Mouse (Mus musculus) thymus, adult 2 months (tissue): ENCODE data around the gene Celf2. TPM values are rescaled to one million over a fixed set of nuclear protein-coding genes. Genes with fewer than 3 reads are reported as not detected.
A peak's percentile ranks its signal among the peaks of the same experiment; 100 is the strongest.

Experiments used
- DNase-seq: peaks from one replicate; pipeline ENCODE4 v3.0.0; 2021
- H3K27ac ChIP-seq: fragments of 200-500 bp; 2 replicates; pipeline ENCODE4 v1.5.1; 2012; ENCODE audit warnings: low read length, control low read depth; ENCODE audit not compliant: control insufficient read depth, insufficient read depth
- H3K27me3 ChIP-seq: fragments of 200-500 bp; 2 replicates; pipeline ENCODE4 v1.6.1; 2012; ENCODE audit warnings: mild to moderate bottlenecking, low read length, moderate library complexity, mixed read lengths; ENCODE audit not compliant: control insufficient read depth, insufficient read depth
- H3K36me3 ChIP-seq: fragments of 200-500 bp; 2 replicates; pipeline ENCODE4 v1.6.1; 2012; ENCODE audit warnings: mild to moderate bottlenecking, low read length, moderate library complexity; ENCODE audit not compliant: control insufficient read depth, insufficient read depth
- H3K4me1 ChIP-seq: fragments of 200-500 bp; replicated peaks from 2 replicates; pipeline ENCODE4 v1.6.1; 2012; ENCODE audit warnings: low read length; ENCODE audit not compliant: control insufficient read depth, insufficient read depth
- H3K4me3 ChIP-seq: fragments of 200-500 bp; 2 replicates; pipeline ENCODE4 v1.5.1; 2012; ENCODE audit warnings: mild to moderate bottlenecking, low read length, control low read depth, moderate library complexity; ENCODE audit not compliant: control insufficient read depth, insufficient read depth
- CTCF ChIP-seq: fragments of 200-500 bp; IDR thresholded peaks from 2 replicates; pipeline ENCODE4 v1.5.1; 2012; ENCODE audit warnings: mild to moderate bottlenecking, control low read depth, low read length, moderate library complexity, borderline replicate concordance; ENCODE audit not compliant: control insufficient read depth, poor library complexity, insufficient read depth; ENCODE audit errors: extremely low read depth
- POLR2A ChIP-seq: fragments of 200-500 bp; IDR thresholded peaks from 2 replicates; pipeline ENCODE4 v1.6.1; 2012; ENCODE audit warnings: mild to moderate bottlenecking, low read length, control low read depth, moderate library complexity; ENCODE audit not compliant: control insufficient read depth, poor library complexity, insufficient read depth; ENCODE audit errors: extremely low read depth
- WGBS: fragments of 180-500 bp; shearing (Covaris S2); methylation state at CpG from one replicate; pipeline ENCODE4 v1.1.7; 2018; 5-methylcytosine and 5-hydroxymethylcytosine counted together
- polyA plus RNA-seq: library from polyadenylated mRNA; depleted of rRNA; stranded (reverse); fragments of >200 nt; gene quantifications from 2 replicates; pipeline ENCODE4 v1.2.3, GENCODE M21; 2012

The Celf2 gene
- polyA plus RNA-seq, 1 experiment = 214 TPM

GRCm38 (mm10) chr2:6653719-6654118 is 855.6 kb downstream of the Celf2 start:
- Histone ChIP-seq H3K4me1 (no peaks in the 10 kb centered on the region), H3K27me3 (no peaks in the 10 kb centered on the region), H3K27ac (no peak overlapping the region), H3K4me3 (no peak overlapping the region), H3K36me3 (peaks cover 2% of the 10 kb centered on the region)
- WGBS = 93% methylated on average over 6 of the region's 6 CpGs
- no peak for DNase-seq
- TF ChIP-seq POLR2A (no peak), CTCF (no peak)

DNA sequence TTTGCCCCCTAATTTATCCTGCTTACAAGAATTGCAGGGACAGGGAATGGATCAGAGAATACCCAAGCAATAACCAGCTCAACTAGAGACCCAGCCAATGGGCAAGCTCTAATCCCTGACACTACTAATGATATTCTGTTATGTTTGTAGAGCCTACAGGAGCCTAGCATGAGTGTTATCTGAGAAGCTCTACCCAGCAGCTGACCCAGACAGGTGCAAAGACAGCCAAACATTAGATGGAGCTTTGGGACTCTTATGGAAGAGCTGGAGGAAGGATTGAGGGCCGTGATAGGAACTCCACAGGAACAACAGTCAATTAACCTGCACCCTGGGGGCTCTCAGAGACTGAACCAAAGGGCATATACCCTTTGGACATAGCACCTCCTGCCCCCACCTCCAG is 857.7 kb downstream of the Celf2 start:
- TF ChIP-seq CTCF (no peak), POLR2A (no peak)
- no peaks in the 10 kb centered on the region for H3K4me1 ChIP-seq
- no peaks in the 10 kb centered on the region for H3K27me3 ChIP-seq
- no peak for DNase-seq
- no peak overlapping the region for H3K27ac ChIP-seq
- H3K4me3 ChIP-seq = no peak overlapping the region
- 96% methylated on average over 1 of the region's 1 CpGs for WGBS
- peaks cover 10% of the 10 kb centered on the region for H3K36me3 ChIP-seq

GRCm38 (mm10) chr2:6648877-6649276 is 860.5 kb downstream of the Celf2 start:
- DNase-seq = no peak
- peaks cover 10% of the 10 kb centered on the region for H3K36me3 ChIP-seq

DNA sequence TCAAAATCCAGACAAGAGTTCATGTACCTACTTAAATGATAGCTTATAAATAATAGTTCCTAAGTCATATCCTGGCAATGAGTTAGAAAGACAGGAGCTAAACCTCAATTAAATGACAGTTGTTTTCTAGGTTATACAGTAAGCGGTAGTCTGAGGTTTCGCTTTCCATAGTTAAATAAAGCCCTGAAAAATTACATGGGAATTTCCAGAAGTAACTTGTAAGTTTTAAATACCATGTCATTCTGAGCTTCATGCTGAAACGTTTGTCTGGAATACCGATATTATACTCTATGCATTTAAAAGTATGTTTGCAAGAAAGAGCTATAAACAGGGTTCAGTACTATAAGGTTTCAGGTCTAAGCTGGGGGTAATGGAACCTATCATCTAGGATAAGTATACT is 862.3 kb downstream of the Celf2 start:
- 92% methylated on average over 4 of the region's 4 CpGs for WGBS
- no peak for DNase-seq
- TF ChIP-seq POLR2A (no peak), CTCF (no peak)
- Histone ChIP-seq H3K4me3 (no peak overlapping the region), H3K4me1 (no peaks in the 10 kb centered on the region), H3K36me3 (peaks cover 10% of the 10 kb centered on the region), H3K27ac (no peak overlapping the region), H3K27me3 (no peaks in the 10 kb centered on the region)

More at GRCm38 (mm10) chr2:6648877-6649276, 860.5 kb downstream of the Celf2 start:
- H3K4me1 ChIP-seq = no peaks in the 10 kb centered on the region
- no peak for TF ChIP-seq POLR2A
- no peak for TF ChIP-seq CTCF
- no peaks in the 10 kb centered on the region for H3K27me3 ChIP-seq
- H3K27ac ChIP-seq = no peak overlapping the region
- 78% methylated on average over 6 of the region's 6 CpGs for WGBS
- H3K4me3 ChIP-seq = no peak overlapping the region

DNA sequence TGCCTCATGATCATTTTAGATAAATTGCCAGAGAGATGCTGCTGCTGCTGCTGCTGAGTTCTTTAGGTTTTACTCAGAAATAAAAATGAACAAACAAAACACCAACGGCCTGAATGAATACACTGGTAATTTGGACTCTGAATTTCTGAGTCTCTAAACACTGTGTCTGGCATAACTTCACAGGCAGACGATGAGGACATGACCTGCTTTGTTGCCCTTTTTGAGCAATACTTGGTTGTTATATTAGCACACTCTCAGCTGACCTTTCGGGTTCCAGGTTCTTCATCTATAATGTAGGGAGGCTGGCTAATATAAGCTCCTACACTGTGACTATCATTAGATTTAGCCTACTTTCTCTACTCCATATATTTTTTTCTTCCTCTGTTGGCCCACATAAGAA is 863.0 kb downstream of the Celf2 start:
- H3K4me1 ChIP-seq = no peaks in the 10 kb centered on the region
- no peak for TF ChIP-seq POLR2A
- TF ChIP-seq CTCF = no peak
- peaks cover 10% of the 10 kb centered on the region for H3K36me3 ChIP-seq
- no peak overlapping the region for H3K4me3 ChIP-seq
- no peak for DNase-seq
- H3K27me3 ChIP-seq = no peaks in the 10 kb centered on the region
- no peak overlapping the region for H3K27ac ChIP-seq
- WGBS = 94% methylated on average over 3 of the region's 3 CpGs

DNA sequence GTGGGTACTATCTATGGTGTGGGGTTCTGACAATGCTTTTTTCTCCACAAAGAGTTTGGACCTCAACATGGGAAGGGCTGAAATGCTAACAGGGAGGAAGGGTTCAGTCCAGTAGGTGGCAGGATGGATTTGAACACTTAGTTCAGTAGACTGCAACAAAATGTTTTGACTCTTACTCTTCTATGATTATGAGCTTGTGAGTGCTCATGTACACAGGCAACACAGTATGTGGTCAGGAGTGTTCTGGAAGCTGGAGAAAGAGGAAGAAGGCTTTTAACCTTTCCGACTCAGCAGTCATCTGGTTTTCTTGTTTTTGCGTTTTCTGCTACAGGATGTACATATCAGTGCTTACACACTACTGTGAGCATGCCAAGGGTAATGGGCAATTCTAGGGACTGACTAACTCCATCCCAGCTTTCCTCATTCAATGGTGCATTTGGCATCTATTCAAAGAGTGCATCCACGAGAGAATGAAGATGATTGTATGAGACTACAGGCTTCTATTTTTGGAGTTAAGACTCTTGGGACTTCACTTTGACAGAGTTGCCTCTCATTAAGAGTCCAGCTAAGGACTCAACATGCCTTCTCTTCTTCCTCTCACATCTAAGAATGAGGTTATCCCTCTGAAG is 867.0 kb downstream of the Celf2 start:
- Histone ChIP-seq H3K36me3 (peaks cover 7% of the 10 kb centered on the region), H3K4me3 (no peak overlapping the region), H3K4me1 (no peaks in the 10 kb centered on the region), H3K27ac (no peak overlapping the region), H3K27me3 (no peaks in the 10 kb centered on the region)
- 47% methylated on average over 3 of the region's 3 CpGs for WGBS
- TF ChIP-seq POLR2A = no peak
- peak; percentile 13 for DNase-seq

GRCm38 (mm10) chr2:6639370-6639769 is 870.0 kb downstream of the Celf2 start:
- no peaks in the 10 kb centered on the region for H3K4me1 ChIP-seq
- 91% methylated on average over 6 of the region's 6 CpGs for WGBS

More at GRCm38 (mm10) chr2:6639370-6639769, 870.0 kb downstream of the Celf2 start:
- TF ChIP-seq POLR2A (no peak), CTCF (no peak)
- H3K36me3 ChIP-seq = peaks cover 7% of the 10 kb centered on the region
- H3K27ac ChIP-seq = no peak overlapping the region
- no peak overlapping the region for H3K4me3 ChIP-seq
- H3K27me3 ChIP-seq = no peaks in the 10 kb centered on the region
- DNase-seq = no peak
